In the genomic region with DNA sequence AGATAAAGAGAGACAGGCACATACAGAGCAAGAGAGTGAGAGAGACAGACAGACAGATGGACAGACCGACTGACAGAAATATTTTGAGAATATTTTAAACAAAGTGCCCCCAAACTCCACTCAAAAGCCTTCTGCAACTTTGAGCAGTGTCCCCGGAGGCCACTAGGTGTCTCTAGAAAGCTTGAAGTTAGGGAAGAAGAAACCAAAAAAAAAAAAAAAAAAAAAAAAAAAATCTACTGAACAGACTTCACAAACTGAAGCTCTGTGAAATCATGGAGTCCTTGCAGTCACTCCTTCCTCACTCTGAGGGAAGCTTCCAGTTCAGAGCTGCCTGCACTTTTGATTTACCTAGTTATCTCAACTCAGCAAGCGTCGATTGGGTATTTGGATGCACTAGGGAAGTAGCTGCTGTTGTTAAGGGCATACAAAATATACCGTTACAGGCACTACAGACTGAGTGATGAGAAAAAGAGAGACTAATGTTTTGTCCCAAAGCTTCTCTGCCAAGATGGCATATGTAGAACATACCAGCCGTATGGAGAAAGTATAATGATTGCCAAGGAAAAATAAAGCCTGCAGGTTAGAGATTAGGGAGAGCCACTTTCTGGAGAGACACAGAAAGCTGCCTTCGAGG, we compare ENCODE assay signal across 8 mouse cellular contexts.
DNase-seq lines count a peak whose midpoint lies in the region; ATAC-seq and TF ChIP-seq lines count a peak whose summit lies in the region.

No protein-coding gene starts in this region.

- TF ChIP-seq CTCF in MEL (IDR thresholded peaks at IDR 0.05 in 2 of 3, conservative IDR thresholded peaks at IDR 0.05 in 1 of 3; ENCODE audit: control insufficient read depth in 1 of 3, insufficient read depth in 1 of 3, low read depth in 2 of 3, low read length in 3 of 3, poor library complexity in 1 of 3, severe bottlenecking in 1 of 3): peak in 2 of 3 experiments; percentile 12 to 35; a peak in 1 of 6 replicates
- no peak for TF ChIP-seq CTCF in olfactory bulb, adult 2 months (IDR thresholded peaks at IDR 0.05; ENCODE audit: insufficient read depth, low read depth, low read length)

- H3K27me3 ChIP-seq in kidney, embryonic 14.5 days (ENCODE audit: control insufficient read depth, insufficient read depth, low read length): no peaks in the 10 kb centered on the region
- H3K27me3 ChIP-seq in MEL (ENCODE audit: control insufficient read depth in 1 of 2, insufficient read depth in 2 of 2, low read length in 2 of 2): no peaks in the 10 kb centered on the region; a peak in 1 of 4 replicates

- no peaks in the 10 kb centered on the region for H3K36me3 ChIP-seq in kidney, embryonic 14.5 days (ENCODE audit: control insufficient read depth, insufficient read depth, low read length)
- H3K36me3 ChIP-seq in MEL (ENCODE audit: control insufficient read depth in 1 of 2, insufficient read depth in 2 of 2, low read length in 2 of 2): no peaks in the 10 kb centered on the region

- WGBS in kidney, embryonic 14.5 days: 60% methylated on average over 7 of the region's 7 CpGs
- 30% methylated on average over 7 of the region's 7 CpGs for WGBS in olfactory bulb, adult 2 months

- H3K4me3 ChIP-seq in kidney, embryonic 14.5 days (ENCODE audit: low read length): no peak overlapping the region
- H3K4me3 ChIP-seq in MEL (ENCODE audit: control insufficient read depth in 1 of 2, insufficient read depth in 1 of 2, low read depth in 2 of 2, low read length in 2 of 2): no peak overlapping the region
- no peak overlapping the region for H3K4me3 ChIP-seq in olfactory bulb, adult 2 months (ENCODE audit: insufficient read depth, low read depth, low read length)

- peak; percentile 18 for TF ChIP-seq RAD21 in MEL (IDR thresholded peaks at IDR 0.05; ENCODE audit: low read depth, low read length)

- no peak for ATAC-seq in kidney, embryonic 14.5 days (ENCODE audit: low FRiP score, low TSS enrichment)
- ATAC-seq in erythroblast, adult 5-6 weeks (replicated peaks; ENCODE audit: low FRiP score, poor library complexity, severe bottlenecking): no peak

- no peaks in the 10 kb centered on the region for H3K4me1 ChIP-seq in kidney, embryonic 14.5 days (ENCODE audit: control insufficient read depth, insufficient read depth, low read length)
- no peaks in the 10 kb centered on the region for H3K4me1 ChIP-seq in MEL (ENCODE audit: control insufficient read depth in 1 of 2, insufficient read depth in 2 of 2, low read length in 2 of 2)
- H3K4me1 ChIP-seq in olfactory bulb, adult 2 months (ENCODE audit: control insufficient read depth, insufficient read depth, low read length): 0 out of 2 replicates have a peak, but pooled peaks cover 4% of the 10 kb centered on the region

- H3K9me3 ChIP-seq in kidney, embryonic 14.5 days (ENCODE audit: control insufficient read depth, low read length): no peaks in the 10 kb centered on the region
- H3K9me3 ChIP-seq in MEL (replicated peaks; ENCODE audit: insufficient read depth, low read length): no peaks in the 10 kb centered on the region

- no peak for TF ChIP-seq POLR2A in MEL (IDR thresholded peaks at IDR 0.05; ENCODE audit: control insufficient read depth in 1 of 2, insufficient read depth in 1 of 2, low read depth in 1 of 2, low read length in 2 of 2, poor library complexity in 1 of 2)
- no peak for TF ChIP-seq POLR2A in olfactory bulb, adult 2 months (IDR thresholded peaks at IDR 0.05; ENCODE audit: insufficient read depth, low read depth, low read length)

- H3K4me2 ChIP-seq in kidney, embryonic 14.5 days (replicated peaks; ENCODE audit: low read depth, low read length): no peak overlapping the region

- H3K9ac ChIP-seq in kidney, embryonic 14.5 days (ENCODE audit: low read depth, low read length): no peak overlapping the region
- H3K9ac ChIP-seq in MEL (ENCODE audit: control insufficient read depth, low read depth, low read length, poor library complexity, severe bottlenecking): no peak overlapping the region

- TF ChIP-seq EP300 in MEL (IDR thresholded peaks at IDR 0.05; ENCODE audit: low read depth in 1 of 2, low read length in 2 of 2): no peak

- H3K27ac ChIP-seq in kidney, embryonic 14.5 days (ENCODE audit: low read depth, low read length): no peak overlapping the region
- no peak overlapping the region for H3K27ac ChIP-seq in MEL (ENCODE audit: control insufficient read depth, low read depth, low read length)
- H3K27ac ChIP-seq in olfactory bulb, adult 2 months (ENCODE audit: insufficient read depth, low read depth, low read length): peak overlapping the region; percentile 29; the same call in 1 of the 2 replicates

- no peaks in the 10 kb centered on the region for H3K79me2 ChIP-seq in MEL (ENCODE audit: control insufficient read depth, insufficient read depth, low read length, poor library complexity)

- DNase-seq in kidney, adult 18-20 months: peak; percentile 29
- DNase-seq in MEL (ENCODE audit: low read depth, low spot score): peak; percentile 20
- peak; percentile 40 for DNase-seq in cerebellum, adult 11-12 months
- peak; percentile 26 to 43 for DNase-seq in frontal cortex, postnatal 25 days (ENCODE audit: low spot score in 2 of 2)
- DNase-seq in left cerebral cortex, postnatal 10 days (ENCODE audit: extremely low spot score in 1 of 2, low spot score in 2 of 2): peak; percentile 33 to 61

- intact Hi-C loops in left cerebral cortex, postnatal 10 days (cut with DNase I): loop anchor here (2.0 kb wide), 1 partner anchor 252 kb away; no protein-coding TSS in a partner anchor

TF ChIP-seq in MEL, 35 proteins besides CTCF, POLR2A, EP300 and RAD21:
- TF ChIP-seq ZNF384 (IDR thresholded peaks at IDR 0.05; ENCODE audit: low read depth, low read length) (peak; percentile 89), KAT2A (conservative IDR thresholded peaks at IDR 0.05; ENCODE audit: low read depth, low read length) (no peak), SMC3 (IDR thresholded peaks at IDR 0.05; ENCODE audit: low read depth, low read length) (peak; percentile 30)
TF ChIP-seq in MEL: peak in this region for 2.
